Mouse (Mus musculus) kidney, adult 18-20 months (tissue): ENCODE data around the gene Arx.

Experiments
- DNase-seq: peaks from one replicate; pipeline ENCODE4 v3.0.0; 2021

Gene Arx

GRCm38 (mm10) chrX:93286291-93286893 lies at the start of gene Arx:
TSS of gene Arx (plus strand) at chrX:93286445.
- DNase-seq, result no peak

- DNase-seq, result no peak
These were observed 34.9 kb upstream of the Arx start for GRCm38 (mm10) chrX:93251329-93251728.

- DNase-seq, result no peak
These were observed 10.6 kb upstream of the Arx start for GRCm38 (mm10) chrX:93275689-93276088.

GRCm38 (mm10) chrX:93279940-93280339 lies 6.3 kb upstream of the Arx start:
- DNase-seq, result no peak

- DNase-seq, result no peak
These were observed 5.1 kb upstream of the Arx start for GRCm38 (mm10) chrX:93281028-93281723.

- DNase-seq, result no peak
These were observed 4.5 kb upstream of the Arx start for GRCm38 (mm10) chrX:93281756-93282155.

DNA sequence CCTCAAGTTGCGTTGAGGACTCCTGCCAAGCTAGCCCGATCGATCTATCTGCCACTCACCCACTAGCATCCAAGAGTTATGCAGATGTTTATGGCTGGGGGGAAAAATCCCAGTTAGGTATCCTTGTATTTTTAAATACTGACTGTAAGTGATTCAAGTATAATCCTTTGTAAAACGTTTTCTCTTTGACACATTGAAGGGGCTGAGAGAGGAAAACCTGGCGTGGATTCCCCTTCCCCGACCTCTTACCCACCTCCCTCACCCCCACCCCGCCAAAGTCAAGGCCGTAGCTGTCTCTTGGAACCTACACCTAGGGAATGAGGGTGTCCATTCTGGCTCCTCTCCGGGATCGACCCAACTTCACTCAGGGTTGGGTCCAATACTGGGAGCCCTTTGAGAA lies 1.2 kb upstream of the Arx start:
- DNase-seq, result no peak

DNA sequence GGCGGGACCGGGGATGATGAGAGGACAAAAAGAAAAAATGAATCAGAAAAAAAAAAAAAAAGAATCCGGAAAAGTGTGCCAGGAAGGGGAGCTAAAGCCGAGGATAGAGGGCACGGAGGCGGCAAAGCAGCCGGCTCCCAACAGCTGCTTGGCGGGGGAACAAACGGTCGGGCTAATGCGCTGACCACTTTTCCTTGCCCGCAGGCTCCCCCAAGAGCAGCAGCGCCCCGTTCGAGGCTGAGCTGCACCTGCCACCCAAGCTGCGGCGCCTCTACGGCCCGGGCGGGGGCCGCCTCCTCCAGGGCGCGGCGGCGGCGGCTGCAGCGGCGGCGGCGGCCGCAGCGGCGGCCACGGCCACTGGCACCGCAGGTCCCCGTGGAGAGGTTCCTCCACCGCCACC lies 2.1 kb downstream of the Arx start:
- DNase-seq, result no peak

- no peak for DNase-seq
These were observed 2.8 kb downstream of the Arx start for GRCm38 (mm10) chrX:93289076-93289475.

DNA sequence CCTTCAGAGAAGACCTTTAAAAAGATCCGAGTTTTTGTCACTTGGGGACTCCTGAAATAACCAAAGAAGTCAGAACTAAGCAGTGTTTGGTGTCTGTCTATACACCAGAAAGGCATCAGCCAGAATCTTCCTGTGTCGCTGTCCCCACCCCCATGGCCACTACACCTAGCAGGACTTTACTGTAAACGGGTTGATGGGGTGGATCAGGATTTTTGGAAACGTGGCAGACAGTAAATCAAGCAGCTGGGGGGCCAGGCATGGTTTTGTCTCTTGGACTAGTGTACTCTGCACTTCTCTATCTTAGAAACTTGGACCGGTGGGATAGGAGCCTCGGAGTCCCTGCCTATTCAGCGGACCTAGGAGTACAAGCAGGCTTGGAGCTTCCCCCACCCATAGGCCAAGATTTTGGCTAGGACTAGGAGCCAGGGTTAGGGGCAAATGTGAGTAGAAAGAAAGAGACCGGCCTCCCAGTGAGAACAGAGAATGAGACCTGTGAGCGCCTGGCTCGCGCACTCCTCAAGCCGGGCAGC lies 3.7 kb downstream of the Arx start:
- DNase-seq, result no peak

GRCm38 (mm10) chrX:93292031-93292430 lies 5.8 kb downstream of the Arx start:
- DNase-seq, result no peak

GRCm38 (mm10) chrX:93294736-93295490 lies 8.7 kb downstream of the Arx start:
- no peak for DNase-seq

GRCm38 (mm10) chrX:93295819-93296218 lies 9.6 kb downstream of the Arx start:
- no peak for DNase-seq

DNA sequence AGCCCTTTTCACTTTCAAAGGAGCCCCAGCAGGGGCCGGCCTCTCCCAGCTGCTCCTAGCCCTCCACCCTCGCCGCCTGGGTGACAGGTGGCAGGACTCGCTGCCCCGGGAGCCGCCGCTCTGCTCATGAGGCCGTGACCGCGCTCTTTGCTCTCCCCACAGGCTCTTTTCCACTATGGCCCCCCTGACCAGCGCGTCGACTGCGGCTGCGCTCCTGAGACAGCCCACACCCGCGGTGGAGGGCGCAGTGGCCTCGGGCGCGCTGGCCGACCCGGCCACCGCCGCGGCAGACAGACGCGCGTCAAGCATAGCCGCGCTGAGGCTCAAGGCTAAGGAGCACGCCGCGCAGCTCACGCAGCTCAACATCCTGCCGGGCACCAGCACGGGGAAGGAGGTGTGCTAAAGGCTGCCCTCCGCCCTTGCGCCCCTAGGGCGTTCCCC lies 10.8 kb downstream of the Arx start:
- DNase-seq, result no peak

GRCm38 (mm10) chrX:93299046-93299626 lies 12.9 kb downstream of the Arx start:
- DNase-seq, result no peak

GRCm38 (mm10) chrX:93299771-93300170 lies 13.5 kb downstream of the Arx start:
- no peak for DNase-seq

DNA sequence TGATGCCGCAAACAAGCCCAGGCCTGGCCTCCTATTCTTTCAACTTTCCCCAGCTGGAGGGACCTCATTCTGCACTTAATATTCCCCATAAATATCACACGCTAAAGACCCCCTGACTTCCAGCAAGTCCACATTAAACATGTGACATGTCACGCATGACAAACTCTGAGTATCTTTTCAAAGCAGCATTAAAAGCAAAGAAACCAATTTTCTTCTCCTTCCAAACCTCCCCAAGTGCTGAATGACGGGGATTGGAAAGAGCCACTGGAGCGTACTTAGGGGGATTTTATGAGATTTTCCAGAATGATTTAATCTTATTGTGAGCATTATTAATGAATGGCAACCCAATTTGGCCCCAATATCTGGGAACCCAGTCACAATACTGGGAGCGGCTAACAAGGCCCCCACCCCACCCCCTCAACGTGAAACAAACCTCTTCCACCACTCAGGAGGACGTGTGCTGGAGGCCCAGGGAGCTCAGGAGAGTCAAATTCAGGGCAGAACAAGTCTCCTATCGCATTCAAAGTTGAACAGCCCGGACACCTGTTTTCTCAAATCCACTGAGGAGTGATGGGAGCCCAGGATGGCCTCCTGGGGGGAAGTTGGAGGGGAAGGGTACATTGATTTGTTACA lies 14.1 kb downstream of the Arx start:
- DNase-seq, result no peak

DNA sequence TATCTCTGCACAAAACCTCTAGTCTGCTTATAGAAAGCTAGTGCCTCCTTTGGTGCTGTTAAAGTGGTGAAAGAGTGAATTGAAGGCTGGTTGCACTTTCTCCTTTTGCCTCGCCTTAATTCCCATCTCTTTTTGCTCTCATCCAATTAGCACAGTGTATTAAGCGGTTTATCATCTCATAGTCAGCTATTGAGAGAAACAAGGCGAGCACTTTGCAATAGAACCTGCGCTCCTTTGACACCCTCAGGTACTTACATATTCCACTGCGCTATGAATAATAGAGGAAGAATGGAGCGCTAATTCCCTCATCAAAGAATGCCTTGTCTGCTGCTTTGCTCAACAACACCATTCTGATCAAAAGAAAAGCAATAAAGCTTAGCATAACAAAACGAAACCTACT lies 15.6 kb downstream of the Arx start:
- no peak for DNase-seq

DNA sequence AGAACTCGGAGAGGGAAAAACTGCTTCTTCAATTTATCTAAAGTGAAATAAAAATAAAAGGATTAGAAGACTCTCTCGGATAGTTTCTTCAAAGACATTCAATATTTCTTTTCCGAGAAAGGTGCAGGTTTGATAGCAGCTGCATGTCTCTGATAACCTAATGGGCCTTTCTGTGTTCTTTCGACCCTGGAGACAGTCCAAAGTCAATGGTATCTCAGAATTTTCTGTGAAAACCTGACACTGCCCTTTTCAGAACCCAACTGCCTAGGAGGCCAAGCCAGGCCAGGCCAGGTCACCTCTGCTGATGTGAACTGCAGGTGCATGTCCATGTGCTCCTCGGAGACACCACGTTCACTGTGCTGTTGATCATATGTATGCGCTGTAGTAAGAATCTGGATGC lies 19.5 kb downstream of the Arx start:
- no peak for DNase-seq

- no peak for DNase-seq
These were observed 31.3 kb downstream of the Arx start for GRCm38 (mm10) chrX:93317577-93317976.

GRCm38 (mm10) chrX:93319979-93320378 lies 33.7 kb downstream of the Arx start:
- no peak for DNase-seq

- no peak for DNase-seq
These were observed 35.1 kb downstream of the Arx start for GRCm38 (mm10) chrX:93321336-93321735.
